Mouse (Mus musculus): ENCODE measurements around the gene Gm4881.

- no peak for TF ChIP-seq CTCF (IDR thresholded peaks at IDR 0.05; ENCODE audit: low read depth)
- no peak for TF ChIP-seq EP300 (IDR thresholded peaks at IDR 0.05; ENCODE audit: low read depth)
Measured at GRCm38 (mm10) chr7:24887096-24887495, 57.2 kb downstream of the Gm4881 start.
